Mouse (Mus musculus) MEL-GATA-1-ER (cell line): ENCODE data around the gene Mrpl21.

Source experiments
- DNase-seq: peaks from one replicate; pipeline ENCODE4 v3.0.0-alpha.2; 2012; ENCODE audit warnings: low read depth; ENCODE audit errors: extremely low read depth

Mrpl21 gene

GRCm38 (mm10) chr19:3336485-3337255 is 54.0 kb downstream of the Mrpl21 start:
- DNase-seq = no peak

DNA sequence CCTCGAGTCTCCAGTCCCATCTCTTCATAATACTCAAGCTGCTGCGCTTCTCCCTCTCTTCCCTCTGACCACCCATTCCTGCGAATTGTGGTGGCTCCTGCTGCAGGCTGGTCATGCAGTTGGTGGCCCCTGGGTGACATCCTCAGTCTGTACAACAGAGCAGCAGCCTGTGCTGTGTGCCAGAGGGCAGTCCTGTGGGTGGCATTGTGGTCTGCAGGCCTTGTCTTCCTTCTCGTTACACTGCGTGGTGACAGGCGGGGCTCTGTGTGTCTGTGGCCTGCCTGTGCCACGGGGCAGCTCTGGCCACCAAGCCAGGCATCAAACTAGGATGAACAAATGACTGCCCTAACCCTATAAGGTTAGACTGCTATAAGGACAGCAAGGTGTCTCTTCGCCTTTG is 56.5 kb downstream of the Mrpl21 start:
- no peak for DNase-seq

DNA sequence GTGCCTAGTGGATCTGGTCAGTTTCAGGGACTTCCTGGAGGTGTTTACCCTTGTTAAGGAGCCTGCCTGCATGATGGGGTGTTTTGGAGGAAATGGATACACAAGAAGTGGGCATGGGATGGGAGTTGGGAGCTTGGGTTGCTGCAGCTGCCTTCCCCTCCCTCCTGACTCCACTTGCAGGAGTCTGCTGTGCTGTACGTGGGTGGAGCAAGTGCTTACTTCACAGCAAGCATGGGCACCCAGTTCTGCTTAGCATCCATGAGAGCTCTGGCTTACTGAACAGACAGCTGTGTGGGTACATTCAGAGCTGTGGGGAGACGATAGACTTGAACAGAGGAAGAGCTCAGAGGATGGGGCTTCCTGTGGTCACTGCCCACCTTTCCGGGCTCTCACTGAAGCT is 58.3 kb downstream of the Mrpl21 start:
- no peak for DNase-seq
